Mouse (Mus musculus) neural tube, embryonic 14.5 days (tissue): ENCODE results near the gene Prom1. TPM values are rescaled to one million over a fixed set of nuclear protein-coding genes. Genes with fewer than 3 reads are reported as not detected.

ENCODE experiments used
- ATAC-seq: fragments of 200-750 bp; cut with Nextera tagmentation; 2 replicates; pipeline ENCODE4 v1.8.0; 2017; ENCODE audit warnings: low read depth, mild to moderate bottlenecking, moderate TSS enrichment, moderate library complexity
- H3K27ac ChIP-seq: fragments of 300-500 bp; sonication (generic); 2 replicates; pipeline ENCODE4 v1.5.1; 2014; ENCODE audit warnings: low read depth, mild to moderate bottlenecking, control low read depth, low read length, moderate library complexity, mixed read lengths
- H3K27me3 ChIP-seq: fragments of 300-500 bp; sonication (generic); 2 replicates; pipeline ENCODE4 v1.6.1; 2014; ENCODE audit warnings: low read length; ENCODE audit not compliant: control insufficient read depth, insufficient read depth
- H3K36me3 ChIP-seq: fragments of 300-500 bp; sonication (generic); 2 replicates; pipeline ENCODE4 v1.6.1; 2014; ENCODE audit warnings: low read length, mixed read lengths; ENCODE audit not compliant: control insufficient read depth, insufficient read depth
- H3K4me1 ChIP-seq: fragments of 300-500 bp; sonication (generic); 2 replicates; pipeline ENCODE4 v1.6.1; 2014; ENCODE audit warnings: low read length; ENCODE audit not compliant: control insufficient read depth, insufficient read depth
- H3K4me2 ChIP-seq: fragments of 300-500 bp; sonication (generic); 2 replicates; pipeline ENCODE4 v1.6.1; 2014; ENCODE audit warnings: mild to moderate bottlenecking, low read depth, low read length, control low read depth
- H3K4me3 ChIP-seq: fragments of 300-500 bp; sonication (generic); 2 replicates; pipeline ENCODE4 v1.5.1; 2014; ENCODE audit warnings: low read depth, low read length, control low read depth, mixed read lengths
- H3K9ac ChIP-seq: fragments of 300-500 bp; sonication (generic); replicated peaks from 2 replicates; pipeline ENCODE4 v1.6.1; 2014; ENCODE audit warnings: low read depth, mild to moderate bottlenecking, control low read depth, low read length, mixed read lengths
- H3K9me3 ChIP-seq: fragments of 300-500 bp; sonication (generic); 2 replicates; pipeline ENCODE4 v1.6.1; 2016; ENCODE audit warnings: low read length; ENCODE audit not compliant: control insufficient read depth
- WGBS: fragments of 180-500 bp; shearing (Covaris S2); extraction: QIAGEN DNeasy Blood & Tissue Kit; methylation state at CpG from one replicate; pipeline ENCODE4 v1.1.7; 2014; 5-methylcytosine and 5-hydroxymethylcytosine counted together
- polyA plus RNA-seq: library from polyadenylated mRNA; unstranded; fragments of >200 nt; fragmentation: Nextera tagmentation; extraction: Ambion mirVana; gene quantifications from 2 replicates; pipeline ENCODE4 v1.2.1, GENCODE M21; 2014

The Prom1 gene
- polyA plus RNA-seq, 1 experiment from 2014 or later: 30.2 TPM

DNA sequence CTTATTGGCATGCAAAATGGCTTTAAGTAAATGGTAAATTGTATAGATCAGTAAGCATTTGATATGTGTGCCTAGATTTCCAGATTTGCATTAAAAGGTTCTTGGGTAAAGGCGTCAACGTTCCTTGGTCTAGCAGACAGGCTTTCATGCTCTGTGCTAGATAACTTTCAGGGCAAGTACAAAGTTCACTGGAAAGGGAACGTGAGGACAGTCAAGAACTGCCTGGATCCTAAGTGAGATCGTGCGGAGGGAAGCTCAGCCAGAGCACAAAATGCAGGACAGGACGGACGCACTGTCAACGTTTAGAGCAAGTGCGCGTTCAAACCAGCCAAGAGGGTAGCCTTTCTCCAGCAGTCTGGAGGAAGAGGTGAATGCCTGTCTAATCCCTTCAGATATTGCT lies 5.7 kb downstream of the Prom1 start:
- Histone ChIP-seq H3K4me1 (peaks cover 7% of the 10 kb centered on the region; the same call in 1 of the 2 replicates), H3K4me2 (no peak overlapping the region), H3K27ac (no peak overlapping the region), H3K9ac (no peak overlapping the region), H3K27me3 (no peaks in the 10 kb centered on the region), H3K36me3 (no peaks in the 10 kb centered on the region), H3K9me3 (no peaks in the 10 kb centered on the region), H3K4me3 (no peak overlapping the region)
- 92% methylated on average over 10 of the region's 10 CpGs for WGBS
- no peak for ATAC-seq

DNA sequence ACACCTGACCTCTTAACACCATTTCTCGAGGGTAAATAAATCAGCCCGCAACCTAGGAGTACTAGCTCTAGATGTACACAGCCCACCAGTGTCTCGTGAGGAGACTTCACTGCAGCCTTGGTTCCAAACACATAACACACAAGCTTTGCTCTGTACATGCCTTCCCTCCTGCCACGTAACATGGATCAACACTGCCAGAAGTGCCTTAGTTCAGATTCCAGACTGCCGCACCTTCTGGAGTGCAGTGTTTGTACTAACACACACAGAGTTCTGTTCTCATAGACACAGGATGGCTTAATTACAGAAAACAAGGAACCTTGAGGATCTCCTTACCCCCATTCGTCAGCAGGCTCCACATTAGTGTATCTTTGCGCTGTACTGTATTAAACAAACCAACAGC lies 6.1 kb downstream of the Prom1 start:
- no peak overlapping the region for H3K4me3 ChIP-seq
- H3K4me1 ChIP-seq: peaks cover 7% of the 10 kb centered on the region; the same call in 1 of the 2 replicates
- H3K9ac ChIP-seq: no peak overlapping the region
- no peaks in the 10 kb centered on the region for H3K27me3 ChIP-seq
- 91% methylated on average over 7 of the region's 7 CpGs for WGBS
- no peaks in the 10 kb centered on the region for H3K36me3 ChIP-seq
- no peak overlapping the region for H3K27ac ChIP-seq
- H3K4me2 ChIP-seq: no peak overlapping the region
- no peak for ATAC-seq
- H3K9me3 ChIP-seq: no peaks in the 10 kb centered on the region

DNA sequence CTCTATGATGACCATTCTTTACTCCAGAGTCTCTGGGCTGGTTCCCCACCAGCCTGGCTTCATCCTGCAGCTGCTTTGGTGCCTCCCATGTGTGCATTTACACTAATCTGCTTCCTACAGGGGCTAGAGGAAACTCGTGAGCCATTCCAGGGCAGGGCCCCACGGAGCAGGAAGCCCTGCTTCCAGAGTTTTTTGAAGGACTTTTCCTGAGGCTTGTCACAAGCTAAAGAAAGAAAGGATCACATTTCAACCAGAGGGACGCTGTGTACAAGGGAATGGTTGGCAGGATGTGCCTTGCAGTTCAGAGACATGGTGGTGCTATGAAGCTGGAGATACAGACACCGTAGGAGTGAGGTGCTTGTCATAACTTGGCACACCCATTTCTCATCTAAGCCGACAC lies 14.8 kb downstream of the Prom1 start:
- Histone ChIP-seq H3K36me3 (no peaks in the 10 kb centered on the region), H3K9me3 (no peaks in the 10 kb centered on the region), H3K9ac (no peak overlapping the region), H3K4me2 (no peak overlapping the region), H3K27me3 (no peaks in the 10 kb centered on the region), H3K4me1 (no peaks in the 10 kb centered on the region), H3K27ac (no peak overlapping the region), H3K4me3 (no peak overlapping the region)
- WGBS: 63% methylated on average over 5 of the region's 5 CpGs
- ATAC-seq: no peak

GRCm38 (mm10) chr5:44085871-44086270 lies 16.0 kb downstream of the Prom1 start:
- H3K4me1 ChIP-seq: no peaks in the 10 kb centered on the region
- ATAC-seq: no peak
- H3K27me3 ChIP-seq: no peaks in the 10 kb centered on the region
- no peak overlapping the region for H3K4me2 ChIP-seq
- no peaks in the 10 kb centered on the region for H3K36me3 ChIP-seq
- no peak overlapping the region for H3K9ac ChIP-seq
- no peak overlapping the region for H3K4me3 ChIP-seq
- H3K9me3 ChIP-seq: no peaks in the 10 kb centered on the region
- 91% methylated on average over 7 of the region's 7 CpGs for WGBS
- H3K27ac ChIP-seq: no peak overlapping the region

DNA sequence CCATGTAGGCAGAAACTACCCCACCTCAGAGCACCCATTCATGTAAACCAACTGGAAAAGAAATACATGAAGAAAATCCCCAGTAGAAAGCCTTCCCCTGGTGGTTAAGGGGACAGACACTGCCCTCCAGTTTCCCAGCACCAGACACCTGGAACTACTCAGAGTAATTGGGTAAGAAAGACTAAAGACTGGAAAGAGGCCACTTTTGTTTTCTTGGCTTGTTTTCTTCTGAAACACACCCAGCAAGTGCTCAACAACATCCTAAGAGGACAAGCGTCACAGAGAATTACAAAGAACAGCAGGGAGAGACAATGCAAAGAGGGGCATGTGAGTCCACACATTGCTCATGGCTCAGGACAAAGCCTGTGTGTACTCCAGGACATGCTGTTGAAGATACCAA lies 20.7 kb downstream of the Prom1 start:
- H3K4me2 ChIP-seq: no peak overlapping the region
- H3K4me3 ChIP-seq: no peak overlapping the region
- H3K27ac ChIP-seq: no peak overlapping the region
- no peak for ATAC-seq
- WGBS: 52% methylated on average over 1 of the region's 1 CpGs
- no peaks in the 10 kb centered on the region for H3K36me3 ChIP-seq
- H3K4me1 ChIP-seq: no peaks in the 10 kb centered on the region
- H3K9ac ChIP-seq: no peak overlapping the region
- no peaks in the 10 kb centered on the region for H3K27me3 ChIP-seq
- H3K9me3 ChIP-seq: no peaks in the 10 kb centered on the region

GRCm38 (mm10) chr5:44080276-44081054 lies 21.4 kb downstream of the Prom1 start:
- Histone ChIP-seq H3K4me1 (no peaks in the 10 kb centered on the region), H3K9me3 (no peaks in the 10 kb centered on the region), H3K4me3 (no peak overlapping the region), H3K4me2 (no peak overlapping the region), H3K9ac (no peak overlapping the region), H3K27ac (no peak overlapping the region), H3K36me3 (no peaks in the 10 kb centered on the region), H3K27me3 (no peaks in the 10 kb centered on the region)
- WGBS: 87% methylated on average over 8 of the region's 8 CpGs
- ATAC-seq: no peak

- Histone ChIP-seq H3K4me2 (no peak overlapping the region), H3K4me3 (no peak overlapping the region), H3K9me3 (no peaks in the 10 kb centered on the region), H3K27ac (no peak overlapping the region), H3K27me3 (no peaks in the 10 kb centered on the region), H3K36me3 (no peaks in the 10 kb centered on the region), H3K9ac (no peak overlapping the region), H3K4me1 (no peaks in the 10 kb centered on the region)
- no peak for ATAC-seq
- WGBS: 88% methylated on average over 1 of the region's 1 CpGs
Measured at GRCm38 (mm10) chr5:44075432-44075831, 26.4 kb downstream of the Prom1 start.

- Histone ChIP-seq H3K9ac (no peak overlapping the region), H3K36me3 (no peaks in the 10 kb centered on the region), H3K4me3 (no peak overlapping the region), H3K9me3 (no peaks in the 10 kb centered on the region), H3K27ac (no peak overlapping the region), H3K4me2 (no peak overlapping the region), H3K27me3 (no peaks in the 10 kb centered on the region), H3K4me1 (no peaks in the 10 kb centered on the region)
- no peak for ATAC-seq
- 81% methylated on average over 3 of the region's 3 CpGs for WGBS
Measured at GRCm38 (mm10) chr5:44073634-44074033, 28.2 kb downstream of the Prom1 start.

GRCm38 (mm10) chr5:44070529-44071133 lies 31.2 kb downstream of the Prom1 start:
- Histone ChIP-seq H3K9me3 (no peaks in the 10 kb centered on the region), H3K4me3 (no peak overlapping the region), H3K4me1 (no peaks in the 10 kb centered on the region), H3K36me3 (no peaks in the 10 kb centered on the region), H3K4me2 (no peak overlapping the region), H3K27ac (no peak overlapping the region), H3K27me3 (no peaks in the 10 kb centered on the region), H3K9ac (no peak overlapping the region)
- 58% methylated on average over 7 of the region's 7 CpGs for WGBS
- peak; percentile 60; the same call in 1 of the 2 replicates for ATAC-seq
